Mouse (Mus musculus): ENCODE results near the gene Sumf1.

The Sumf1 gene

GRCm38 (mm10) chr6:108073931-108074330 lies 111.5 kb downstream of the Sumf1 start:
- no peak for DNase-seq

DNA sequence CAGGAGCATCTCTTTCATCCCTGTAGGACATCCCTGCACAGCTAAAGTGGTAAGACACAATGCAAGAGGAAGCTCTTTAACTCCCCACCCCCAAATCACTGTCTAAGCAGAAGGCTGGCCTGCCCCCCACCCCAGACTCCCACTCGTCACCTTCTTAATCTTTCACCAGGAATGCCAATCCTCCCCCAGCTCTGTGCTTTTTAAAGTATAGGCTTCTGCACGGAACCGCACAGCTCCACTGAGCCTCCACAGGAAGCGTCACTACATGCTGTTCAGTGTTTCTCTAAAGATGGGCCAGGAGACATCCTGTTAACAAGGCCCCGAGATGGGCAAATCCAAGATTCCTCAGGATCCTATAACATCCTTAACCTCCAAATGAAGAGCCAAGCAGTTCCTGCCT lies 112.3 kb downstream of the Sumf1 start:
- no peak for DNase-seq

GRCm38 (mm10) chr6:108070947-108071346 lies 114.4 kb downstream of the Sumf1 start:
- no peak for DNase-seq

DNA sequence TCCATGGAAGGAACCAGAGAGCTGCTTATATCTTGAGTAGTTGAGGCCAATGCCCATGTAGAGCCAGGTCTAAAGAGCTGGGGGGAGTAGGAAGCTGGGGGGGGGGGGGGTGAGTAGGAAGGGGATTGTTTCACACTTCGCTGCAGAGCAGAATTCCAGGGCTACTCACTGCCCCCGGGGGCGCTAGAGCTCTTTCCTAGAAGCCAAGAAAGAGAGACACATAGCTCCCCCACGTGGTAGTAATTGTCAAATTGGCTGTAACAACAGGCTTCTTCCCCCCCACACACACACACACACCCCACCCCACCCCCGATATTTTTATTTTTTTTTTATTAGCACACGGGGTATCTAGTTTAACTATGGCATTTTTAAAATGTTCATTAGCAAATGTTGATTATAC lies 119.8 kb downstream of the Sumf1 start:
- DNase-seq: peak; percentile 85

DNA sequence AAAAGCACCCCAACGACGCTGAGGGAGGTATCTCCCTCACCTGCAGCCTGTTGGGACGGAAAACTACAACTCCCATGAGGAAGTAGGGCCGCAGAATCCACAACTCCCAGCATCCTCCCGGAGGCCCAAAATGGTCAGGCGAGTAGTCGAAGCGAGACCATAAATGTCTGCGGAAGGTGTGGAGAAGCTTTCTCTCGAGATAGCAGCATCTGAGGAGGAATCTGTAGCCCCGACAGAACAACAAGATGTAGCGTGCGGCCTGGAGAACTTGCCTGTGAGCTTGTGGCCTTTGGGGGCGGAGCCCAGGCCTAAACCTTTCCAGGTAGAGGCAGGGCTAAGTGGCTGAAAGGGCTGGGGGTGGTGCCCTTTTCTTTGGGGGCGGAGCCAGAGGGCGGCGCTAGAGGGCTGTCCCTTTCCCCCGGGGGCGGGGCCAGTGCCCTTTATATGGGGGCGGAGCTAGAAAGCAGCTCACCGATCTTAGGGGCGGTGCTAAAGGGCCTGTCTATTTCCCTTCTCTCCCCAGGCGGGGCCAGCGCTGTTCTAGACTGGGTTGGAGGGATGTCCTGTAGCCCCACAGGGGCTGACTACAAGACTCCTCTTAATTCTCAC lies 120.4 kb downstream of the Sumf1 start, which contains the start of gene Setmar:
Gene Setmar, plus strand, starts transcription at position 128 of the 609 bp plus-strand sequence.
- DNase-seq: peak; percentile 98

- DNase-seq: no peak
Measured at GRCm38 (mm10) chr6:108061121-108061520, 124.3 kb downstream of the Sumf1 start.

GRCm38 (mm10) chr6:108058066-108058465 lies 127.3 kb downstream of the Sumf1 start:
- DNase-seq: no peak

DNA sequence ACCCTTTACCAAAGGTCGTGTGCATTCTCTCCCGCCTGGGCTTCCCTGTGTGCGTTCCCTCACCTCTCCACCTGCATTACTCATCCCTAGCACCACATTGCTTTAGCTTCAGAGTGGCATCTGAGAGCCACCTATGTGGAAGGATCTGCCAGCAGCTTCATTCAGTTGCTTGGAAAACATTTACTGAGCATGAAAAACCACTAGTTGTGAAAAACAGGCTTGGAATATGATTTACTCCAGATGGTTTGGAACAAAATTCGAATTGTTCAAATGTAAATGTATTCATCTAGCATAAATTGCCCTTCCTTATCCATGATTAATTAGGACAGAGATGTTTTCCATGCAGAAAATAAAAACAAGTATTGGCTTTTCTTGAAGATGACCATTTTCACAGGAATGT lies 128.0 kb downstream of the Sumf1 start:
- DNase-seq: no peak
